Mouse (Mus musculus) stomach, postnatal 0 days (tissue): ENCODE measurements around the gene Ovol1. TPM values are rescaled to one million over a fixed set of nuclear protein-coding genes. Genes with fewer than 3 reads are reported as not detected.

Source experiments
- ATAC-seq: fragments of 200-750 bp; cut with Nextera tagmentation; 2 replicates; pipeline ENCODE4 v1.8.0; 2017; ENCODE audit not compliant: low FRiP score, low TSS enrichment
- DNase-seq: peaks from one replicate; pipeline ENCODE4 v3.0.0-alpha.2; 2016; ENCODE audit warnings: low spot score
- H3K27ac ChIP-seq: fragments of 300-500 bp; sonication (generic); replicated peaks from 2 replicates; pipeline ENCODE4 v1.5.1; 2014; ENCODE audit warnings: mild to moderate bottlenecking, control low read depth
- H3K27me3 ChIP-seq: fragments of 300-500 bp; sonication (generic); 2 replicates; pipeline ENCODE4 v1.6.1; 2014; ENCODE audit warnings: low read length; ENCODE audit not compliant: control insufficient read depth, insufficient read depth
- H3K36me3 ChIP-seq: fragments of 300-500 bp; sonication (generic); 2 replicates; pipeline ENCODE4 v1.6.1; 2014; ENCODE audit warnings: low read length, mixed read lengths; ENCODE audit not compliant: control insufficient read depth, insufficient read depth
- H3K4me1 ChIP-seq: fragments of 300-500 bp; sonication (generic); replicated peaks from 2 replicates; pipeline ENCODE4 v1.6.1; 2014; ENCODE audit warnings: antibody characterized with exemption; ENCODE audit not compliant: control insufficient read depth, insufficient read depth
- H3K4me2 ChIP-seq: fragments of 300-500 bp; sonication (generic); replicated peaks from 2 replicates; pipeline ENCODE4 v1.6.1; 2014; ENCODE audit warnings: low read depth, mild to moderate bottlenecking, control low read depth, moderate library complexity
- H3K4me3 ChIP-seq: fragments of 300-500 bp; sonication (generic); 2 replicates; pipeline ENCODE4 v1.5.1; 2014; ENCODE audit warnings: low read depth, low read length, control low read depth
- H3K9ac ChIP-seq: fragments of 300-500 bp; sonication (generic); 2 replicates; pipeline ENCODE4 v1.6.1; 2014; ENCODE audit warnings: mild to moderate bottlenecking, low read length, control low read depth, mixed read lengths
- H3K9me3 ChIP-seq: fragments of 300-500 bp; sonication (generic); 2 replicates; pipeline ENCODE4 v1.6.1; 2016; ENCODE audit warnings: low read length; ENCODE audit not compliant: control insufficient read depth
- CTCF ChIP-seq: IDR thresholded peaks from 2 replicates; pipeline ENCODE4 v1.5.1; 2016; ENCODE audit warnings: antibody characterized with exemption, low read depth, mild to moderate bottlenecking, moderate library complexity
- EP300 ChIP-seq: optimal IDR thresholded peaks from 2 replicates; pipeline ENCODE3; 2016; ENCODE audit warnings: antibody characterized with exemption
- WGBS: fragments of 180-500 bp; shearing (Covaris S2); extraction: QIAGEN DNeasy Blood & Tissue Kit; methylation state at CpG from one replicate; pipeline ENCODE4 v1.1.7; 2014; 5-methylcytosine and 5-hydroxymethylcytosine counted together
- polyA plus RNA-seq: library from polyadenylated mRNA; unstranded; fragments of >200 nt; fragmentation: Nextera tagmentation; extraction: Ambion mirVana; gene quantifications from 2 replicates; pipeline ENCODE4 v1.2.1, GENCODE M21; 2015

Ovol1 gene
- polyA plus RNA-seq, 1 experiment from 2014 or later: 28.2 TPM

GRCm38 (mm10) chr19:5525204-5525603 is 35.2 kb downstream of the Ovol1 start:
- H3K4me3 ChIP-seq: no peak overlapping the region
- H3K9me3 ChIP-seq: no peaks in the 10 kb centered on the region
- no peak overlapping the region for H3K9ac ChIP-seq
- ATAC-seq (no peak), DNase-seq (no peak)
- H3K27ac ChIP-seq: no peak overlapping the region
- WGBS: 70% methylated on average over 5 of the region's 5 CpGs
- no peaks in the 10 kb centered on the region for H3K4me1 ChIP-seq
- no peaks in the 10 kb centered on the region for H3K27me3 ChIP-seq
- H3K4me2 ChIP-seq: no peak overlapping the region
- H3K36me3 ChIP-seq: no peaks in the 10 kb centered on the region
- TF ChIP-seq CTCF: no peak
- no peak for TF ChIP-seq EP300

DNA sequence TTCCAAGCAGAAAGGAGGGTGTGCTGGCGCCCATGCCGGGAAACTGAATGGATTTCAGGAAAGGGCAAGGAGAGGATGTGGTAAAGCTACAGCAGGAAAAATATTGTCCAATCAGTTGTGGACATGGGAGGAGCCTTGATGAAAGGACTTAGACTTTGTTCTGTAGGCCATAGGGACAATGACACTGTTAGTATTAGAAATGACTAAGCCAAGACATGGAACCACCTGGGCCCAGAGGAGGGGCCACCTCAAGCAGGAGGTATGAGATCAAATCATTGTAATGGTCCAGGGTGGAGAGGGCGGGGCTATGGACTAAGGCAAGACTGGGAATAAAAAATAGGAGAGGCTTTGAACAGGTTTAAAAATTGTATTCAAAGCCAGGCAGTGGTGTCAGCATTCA is 41.7 kb downstream of the Ovol1 start:
- Histone ChIP-seq H3K4me3 (no peak overlapping the region), H3K9ac (no peak overlapping the region), H3K27me3 (no peaks in the 10 kb centered on the region), H3K27ac (no peak overlapping the region), H3K36me3 (no peaks in the 10 kb centered on the region), H3K4me1 (no peaks in the 10 kb centered on the region), H3K9me3 (no peaks in the 10 kb centered on the region), H3K4me2 (no peak overlapping the region)
- 84% methylated on average over 3 of the region's 3 CpGs for WGBS
- ATAC-seq (peak; percentile 92), DNase-seq (peak; percentile 72)
- TF ChIP-seq EP300 (no peak), CTCF (no peak)

DNA sequence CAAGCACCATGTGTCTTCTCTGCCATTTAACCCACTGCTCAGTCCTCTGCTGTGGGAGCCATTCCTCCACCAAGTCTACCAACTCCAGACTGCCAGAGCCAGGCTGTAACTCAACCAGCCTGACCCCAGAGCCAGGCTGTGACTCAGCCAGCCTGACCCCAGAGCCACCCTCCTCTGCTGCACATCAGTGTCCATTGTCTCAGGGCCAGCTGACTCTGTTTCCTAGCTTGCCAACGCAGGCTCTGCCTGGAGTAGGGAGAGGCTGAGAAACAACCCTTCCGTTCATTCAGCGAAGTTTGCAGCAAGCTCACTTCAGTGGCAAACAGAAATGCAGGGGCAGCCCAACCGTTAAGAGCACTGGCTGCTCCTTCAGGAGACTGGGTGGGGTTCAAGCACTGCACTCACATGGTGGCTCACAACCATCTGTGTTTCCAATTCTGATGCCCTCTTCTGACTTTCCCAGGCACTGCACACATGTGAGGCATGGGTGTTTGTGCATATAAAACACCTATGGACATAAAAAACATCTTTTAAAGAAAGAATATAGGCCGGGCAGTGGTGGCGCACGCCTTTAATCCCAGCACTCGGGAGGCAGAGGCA is 43.4 kb downstream of the Ovol1 start:
- whole genome bisulfite sequencing: 73% methylated on average over 8 of the region's 8 CpGs
- Histone ChIP-seq H3K9ac (no peak overlapping the region), H3K27ac (no peak overlapping the region), H3K4me2 (no peak overlapping the region), H3K4me1 (no peaks in the 10 kb centered on the region), H3K27me3 (no peaks in the 10 kb centered on the region), H3K4me3 (no peak overlapping the region), H3K9me3 (no peaks in the 10 kb centered on the region), H3K36me3 (no peaks in the 10 kb centered on the region)
- 0 out of 2 replicates have a peak, but pooled peaks have one; percentile 8 for ATAC-seq
- DNase-seq: no peak
- TF ChIP-seq EP300 (no peak), CTCF (no peak; the same call in 1 of the 2 replicates)

- TF ChIP-seq EP300 (no peak), CTCF (peak; percentile 50)
- Histone ChIP-seq H3K4me2 (no peak overlapping the region), H3K36me3 (no peaks in the 10 kb centered on the region), H3K27ac (no peak overlapping the region), H3K9me3 (no peaks in the 10 kb centered on the region), H3K4me3 (no peak overlapping the region), H3K27me3 (no peaks in the 10 kb centered on the region), H3K9ac (no peak overlapping the region), H3K4me1 (peaks cover 2% of the 10 kb centered on the region; the same call in 1 of the 2 replicates)
- 85% methylated on average over 7 of the region's 7 CpGs for WGBS
- ATAC-seq (no peak), DNase-seq (no peak)
These were observed 44.3 kb downstream of the Ovol1 start for GRCm38 (mm10) chr19:5515840-5516777.

DNA sequence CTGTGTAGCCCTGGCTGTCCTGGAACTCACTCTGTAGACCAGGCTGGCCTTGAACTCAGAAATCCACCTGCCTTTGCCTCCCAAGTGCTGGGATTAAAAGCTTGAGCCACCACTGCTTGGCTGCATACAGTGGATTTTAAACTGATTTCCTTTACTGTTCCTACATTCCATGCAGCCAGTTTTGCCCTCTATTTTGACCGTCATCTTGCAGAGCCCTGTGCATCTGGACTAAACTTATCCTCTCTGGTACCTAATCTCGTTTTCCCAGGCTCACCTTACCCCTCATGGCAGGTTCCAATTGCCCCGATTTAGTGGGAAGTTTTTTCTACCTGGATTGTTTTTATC is 47.5 kb downstream of the Ovol1 start:
- H3K36me3 ChIP-seq: no peaks in the 10 kb centered on the region
- H3K4me2 ChIP-seq: no peak overlapping the region
- no peak overlapping the region for H3K9ac ChIP-seq
- H3K9me3 ChIP-seq: no peaks in the 10 kb centered on the region
- ATAC-seq (no peak), DNase-seq (no peak)
- 75% methylated on average over 3 of the region's 3 CpGs for WGBS
- H3K27ac ChIP-seq: no peak overlapping the region
- no peak overlapping the region for H3K4me3 ChIP-seq
- H3K4me1 ChIP-seq: peaks cover 5% of the 10 kb centered on the region; the same call in 1 of the 2 replicates
- TF ChIP-seq CTCF: no peak
- no peak for TF ChIP-seq EP300
- H3K27me3 ChIP-seq: no peaks in the 10 kb centered on the region
